Mouse (Mus musculus): ENCODE data around the gene Ergic1.

The Ergic1 gene

GRCm38 (mm10) chr17:26660192-26660912, 99.1 kb downstream of the Ergic1 start:
- peak; percentile 51 for DNase-seq (ENCODE audit: low spot score)

GRCm38 (mm10) chr17:26662204-26662603, 100.9 kb downstream of the Ergic1 start:
- DNase-seq (ENCODE audit: low spot score): no peak

GRCm38 (mm10) chr17:26662978-26663683, 101.8 kb downstream of the Ergic1 start, which contains the start of gene Atp6v0e:
Atp6v0e (plus strand) TSS chr17:26663231.
- peak; percentile 86 for DNase-seq (ENCODE audit: low spot score)

- DNase-seq (ENCODE audit: low spot score): no peak
Observed at GRCm38 (mm10) chr17:26665600-26665999, 104.3 kb downstream of the Ergic1 start.

- no peak for DNase-seq (ENCODE audit: low spot score)
Observed at GRCm38 (mm10) chr17:26671268-26671667, 110.0 kb downstream of the Ergic1 start.

- DNase-seq (ENCODE audit: low spot score): no peak
Observed at GRCm38 (mm10) chr17:26675845-26676244, 114.6 kb downstream of the Ergic1 start.

GRCm38 (mm10) chr17:26676252-26676615, 114.9 kb downstream of the Ergic1 start:
- peak; percentile 93 for DNase-seq (ENCODE audit: low spot score)

GRCm38 (mm10) chr17:26676616-26677376, 115.5 kb downstream of the Ergic1 start:
- DNase-seq (ENCODE audit: low spot score): no peak

- DNase-seq (ENCODE audit: low spot score): no peak
Observed at GRCm38 (mm10) chr17:26677711-26678637, 116.7 kb downstream of the Ergic1 start.

- DNase-seq (ENCODE audit: low spot score): no peak
Observed at GRCm38 (mm10) chr17:26681276-26681675, 120.0 kb downstream of the Ergic1 start.

- DNase-seq (ENCODE audit: low spot score): no peak
Observed at GRCm38 (mm10) chr17:26686334-26687000, 125.2 kb downstream of the Ergic1 start.

- no peak for DNase-seq (ENCODE audit: low spot score)
Observed at GRCm38 (mm10) chr17:26688795-26689735, 127.8 kb downstream of the Ergic1 start.

GRCm38 (mm10) chr17:26689810-26690209, 128.5 kb downstream of the Ergic1 start:
- no peak for DNase-seq (ENCODE audit: low spot score)

GRCm38 (mm10) chr17:26690236-26690635, 128.9 kb downstream of the Ergic1 start:
- no peak for DNase-seq (ENCODE audit: low spot score)

GRCm38 (mm10) chr17:26691110-26691509, 129.8 kb downstream of the Ergic1 start:
- DNase-seq (ENCODE audit: low spot score): no peak

- no peak for DNase-seq (ENCODE audit: low spot score)
Observed at GRCm38 (mm10) chr17:26693424-26693823, 132.1 kb downstream of the Ergic1 start.

- no peak for DNase-seq (ENCODE audit: low spot score)
Observed at GRCm38 (mm10) chr17:26694171-26694570, 132.9 kb downstream of the Ergic1 start.

- no peak for DNase-seq (ENCODE audit: low spot score)
Observed at GRCm38 (mm10) chr17:26695193-26695592, 133.9 kb downstream of the Ergic1 start.

GRCm38 (mm10) chr17:26698846-26699245, 137.6 kb downstream of the Ergic1 start:
- DNase-seq (ENCODE audit: low spot score): no peak

All from yolk sac, embryonic 10.5 days (tissue).